Mouse (Mus musculus) hindbrain, embryonic 11.5 days (tissue): Measurements from ENCODE around the gene Etl4. TPM values are rescaled to one million over a fixed set of nuclear protein-coding genes. Genes with fewer than 3 reads are reported as not detected.
"Not testable (repeated sequence)": the region's sequence is repeated elsewhere in the genome, so short reads cannot be mapped to it uniquely, and the experiment has no call there.

Experiments used
- ATAC-seq: fragments of 200-750 bp; cut with Nextera tagmentation; 2 replicates; pipeline ENCODE4 v1.8.0; 2017; ENCODE audit warnings: mild to moderate bottlenecking, moderate TSS enrichment, moderate library complexity; ENCODE audit not compliant: low FRiP score
- DNase-seq: peaks from one replicate; pipeline ENCODE4 v3.0.0-alpha.2; 2015; ENCODE audit warnings: low spot score
- H3K27ac ChIP-seq: fragments of 300-500 bp; sonication (generic); 2 replicates; pipeline ENCODE4 v1.5.1; 2014; ENCODE audit warnings: mild to moderate bottlenecking, low read depth, low read length
- H3K27me3 ChIP-seq: fragments of 300-500 bp; sonication (generic); 2 replicates; pipeline ENCODE4 v1.6.1; 2014; ENCODE audit warnings: mild to moderate bottlenecking, low read length, moderate library complexity, mixed read lengths; ENCODE audit not compliant: control insufficient read depth, insufficient read depth
- H3K36me3 ChIP-seq: fragments of 300-500 bp; sonication (generic); 2 replicates; pipeline ENCODE4 v1.6.1; 2014; ENCODE audit warnings: mild to moderate bottlenecking, low read length, moderate library complexity, mixed read lengths; ENCODE audit not compliant: control insufficient read depth, insufficient read depth
- H3K4me1 ChIP-seq: fragments of 300-500 bp; sonication (generic); replicated peaks from 2 replicates; pipeline ENCODE4 v1.6.1; 2014; ENCODE audit warnings: low read length, mixed read lengths; ENCODE audit not compliant: control insufficient read depth, insufficient read depth
- H3K4me2 ChIP-seq: fragments of 300-500 bp; sonication (generic); replicated peaks from 2 replicates; pipeline ENCODE4 v1.6.1; 2014; ENCODE audit warnings: mild to moderate bottlenecking, low read depth, low read length
- H3K4me3 ChIP-seq: fragments of 300-500 bp; sonication (generic); 2 replicates; pipeline ENCODE4 v1.5.1; 2014; ENCODE audit warnings: low read depth, low read length
- H3K9ac ChIP-seq: fragments of 300-500 bp; sonication (generic); 2 replicates; pipeline ENCODE4 v1.6.1; 2014; ENCODE audit warnings: low read depth, low read length
- H3K9me3 ChIP-seq: fragments of 300-500 bp; sonication (generic); 2 replicates; pipeline ENCODE4 v1.6.1; 2016; ENCODE audit warnings: low read length; ENCODE audit not compliant: control insufficient read depth
- WGBS: fragments of 180-500 bp; shearing (Covaris S2); extraction: QIAGEN DNeasy Blood & Tissue Kit; methylation state at CpG from one replicate; pipeline ENCODE4 v1.1.7; 2014; 5-methylcytosine and 5-hydroxymethylcytosine counted together
- polyA plus RNA-seq: library from polyadenylated mRNA; unstranded; fragments of >200 nt; fragmentation: Nextera tagmentation; extraction: Ambion mirVana; gene quantifications from 2 replicates; pipeline ENCODE4 v1.2.1, GENCODE M21; 2014

The Etl4 gene
- polyA plus RNA-seq, 1 experiment from 2014 or later: 26.2 TPM

DNA sequence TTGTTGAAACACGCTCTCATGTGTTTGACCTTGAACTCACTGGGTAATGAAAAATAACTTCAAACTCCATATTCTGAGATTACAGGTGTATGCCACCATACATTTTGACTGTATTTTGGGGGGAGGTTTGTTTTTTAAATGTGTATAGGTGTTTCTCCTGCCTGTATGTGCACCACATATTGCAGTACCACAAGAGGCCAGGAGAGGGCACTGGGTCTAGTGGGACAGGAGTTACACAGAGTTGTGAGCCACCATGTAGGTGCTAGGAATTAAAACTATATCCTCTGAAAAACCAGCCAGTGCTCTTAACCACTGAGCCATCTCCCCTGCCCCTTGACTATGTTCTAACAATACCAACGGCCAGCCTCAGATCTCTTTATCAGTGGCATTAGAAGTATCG is 766.8 kb downstream of the Etl4 start:
- Histone ChIP-seq H3K27me3 (no peaks in the 10 kb centered on the region), H3K4me1 (no peaks in the 10 kb centered on the region), H3K36me3 (no peaks in the 10 kb centered on the region), H3K4me3 (no peak overlapping the region), H3K4me2 (no peak overlapping the region), H3K9ac (no peak overlapping the region), H3K9me3 (no peaks in the 10 kb centered on the region), H3K27ac (no peak overlapping the region)
- WGBS: 96% methylated on average over 3 of the region's 3 CpGs
- DNase-seq: peak; percentile 13
- no peak for ATAC-seq

DNA sequence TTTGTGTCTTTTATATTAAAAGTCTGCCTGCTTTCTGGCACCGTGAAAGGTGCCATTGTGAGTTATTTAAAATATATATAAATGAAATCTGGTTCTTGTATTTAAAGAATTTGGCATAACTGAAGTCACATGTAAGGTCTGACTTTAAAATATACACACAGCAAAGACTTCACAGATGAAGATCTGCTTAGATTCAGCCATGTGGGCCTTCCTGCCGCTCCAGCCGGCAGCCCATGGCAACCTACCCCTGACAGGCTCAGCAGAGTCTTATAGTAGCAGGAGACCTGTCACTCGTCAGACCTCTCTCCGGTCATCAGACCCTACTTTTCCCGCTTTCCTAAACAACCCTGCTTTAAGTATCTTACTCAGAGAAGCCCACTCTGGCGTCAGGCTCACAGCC is 769.2 kb downstream of the Etl4 start:
- Histone ChIP-seq H3K9me3 (no peaks in the 10 kb centered on the region), H3K4me3 (no peak overlapping the region), H3K27ac (no peak overlapping the region), H3K27me3 (no peaks in the 10 kb centered on the region), H3K4me2 (no peak overlapping the region), H3K9ac (no peak overlapping the region), H3K36me3 (no peaks in the 10 kb centered on the region), H3K4me1 (no peaks in the 10 kb centered on the region)
- no peak for ATAC-seq
- no peak for DNase-seq
- WGBS: 66% methylated on average over 7 of the region's 7 CpGs

DNA sequence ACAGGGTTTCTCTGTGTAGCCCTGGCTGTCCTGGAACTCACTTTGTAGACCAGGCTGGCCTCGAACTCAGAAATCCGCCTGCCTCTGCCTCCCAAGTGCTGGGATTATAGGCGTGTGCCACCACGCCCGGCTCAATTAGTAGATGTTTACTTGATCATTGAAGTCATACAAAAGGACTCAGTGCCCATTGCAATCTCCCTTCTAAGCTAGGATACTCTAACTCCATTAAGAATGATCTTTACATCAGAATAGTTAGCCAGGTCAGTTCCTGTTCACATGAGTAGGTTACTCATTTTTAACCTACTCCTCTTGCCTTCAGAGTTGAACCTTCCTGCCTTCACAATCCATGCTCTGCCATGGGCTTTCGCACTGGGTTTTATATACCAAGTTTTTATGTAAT is 772.6 kb downstream of the Etl4 start:
- 95% methylated on average over 6 of the region's 6 CpGs for WGBS
- not testable (repeated sequence) for DNase-seq, H3K4me2 ChIP-seq

DNA sequence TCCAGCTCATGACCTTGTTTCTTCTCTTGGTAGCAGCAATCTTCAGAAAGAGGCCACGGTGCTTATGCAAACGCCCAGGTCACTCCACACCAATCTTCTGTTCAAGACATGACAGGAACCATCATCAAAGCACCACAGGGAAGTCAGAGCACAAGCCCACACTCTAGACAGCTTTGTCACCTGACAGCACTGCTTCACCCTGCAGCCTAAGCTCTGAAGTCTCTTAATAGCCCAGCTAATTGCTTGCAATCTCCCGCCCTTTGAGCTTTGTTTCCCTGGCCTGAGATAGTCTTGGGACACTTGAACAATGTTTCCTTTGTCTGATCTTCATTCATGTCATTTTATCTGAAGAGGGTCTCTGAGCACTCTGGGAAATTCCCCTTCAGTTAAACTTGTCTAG is 779.8 kb downstream of the Etl4 start:
- Histone ChIP-seq H3K4me2 (no peak overlapping the region), H3K9ac (no peak overlapping the region), H3K9me3 (no peaks in the 10 kb centered on the region), H3K27me3 (no peaks in the 10 kb centered on the region), H3K36me3 (no peaks in the 10 kb centered on the region), H3K4me1 (no peaks in the 10 kb centered on the region), H3K4me3 (no peak overlapping the region), H3K27ac (no peak overlapping the region)
- WGBS: 41% methylated on average over 3 of the region's 3 CpGs
- no peak for DNase-seq
- ATAC-seq: no peak

More for the DNA sequence above, 772.6 kb downstream of the Etl4 start:
- H3K36me3 ChIP-seq, H3K27ac ChIP-seq, H3K4me3 ChIP-seq, H3K4me1 ChIP-seq, ATAC-seq, H3K9ac ChIP-seq, H3K9me3 ChIP-seq, H3K27me3 ChIP-seq: not testable (repeated sequence)

DNA sequence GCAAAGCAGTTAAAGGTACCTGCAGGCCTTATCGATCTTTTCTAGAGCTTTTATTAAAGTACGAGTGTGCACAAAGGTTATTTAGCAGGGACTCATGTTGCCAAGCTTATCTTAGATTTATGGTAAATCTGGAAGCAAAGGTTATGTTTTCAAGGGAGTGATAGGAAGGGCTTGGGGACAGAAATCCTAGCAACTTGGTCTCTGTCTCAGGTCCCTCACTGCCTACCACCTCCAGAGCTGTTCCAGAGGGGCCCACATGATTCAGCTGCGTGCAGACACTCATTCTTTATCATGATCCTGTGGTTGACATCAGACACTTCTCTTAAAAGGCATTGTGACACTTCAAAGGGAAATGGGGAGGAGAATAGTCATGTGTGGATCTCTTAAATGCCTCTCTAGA is 783.3 kb downstream of the Etl4 start:
- no peak for DNase-seq
- Histone ChIP-seq H3K36me3 (no peaks in the 10 kb centered on the region), H3K4me1 (no peaks in the 10 kb centered on the region), H3K9me3 (no peaks in the 10 kb centered on the region), H3K4me2 (no peak overlapping the region), H3K27me3 (no peaks in the 10 kb centered on the region), H3K9ac (no peak overlapping the region), H3K27ac (no peak overlapping the region), H3K4me3 (no peak overlapping the region)
- no peak for ATAC-seq
- 93% methylated on average over 3 of the region's 3 CpGs for WGBS

DNA sequence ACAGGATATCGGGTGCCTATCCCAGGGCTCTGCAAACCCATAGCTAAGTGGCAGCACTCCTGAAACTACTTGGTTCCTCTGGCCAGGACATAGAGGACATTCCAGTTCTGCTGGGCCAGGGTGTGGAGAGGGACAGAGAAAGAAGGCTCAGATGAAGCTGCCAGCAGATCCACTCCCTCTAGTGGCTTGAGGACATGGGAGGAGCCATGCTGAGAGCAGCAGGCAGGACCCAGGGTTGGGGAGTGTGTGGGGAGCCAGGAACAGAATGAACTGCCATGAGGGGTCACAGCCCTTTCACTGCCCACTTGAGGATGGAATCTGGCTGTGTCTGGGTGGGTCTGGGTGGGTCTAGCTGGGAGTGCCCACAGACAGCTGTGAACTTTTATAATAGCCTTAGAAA is 784.2 kb downstream of the Etl4 start:
- H3K36me3 ChIP-seq: no peaks in the 10 kb centered on the region
- no peaks in the 10 kb centered on the region for H3K9me3 ChIP-seq
- WGBS: 78% methylated on average over 1 of the region's 1 CpGs
- no peak overlapping the region for H3K27ac ChIP-seq
- no peak for ATAC-seq
- DNase-seq: no peak
- no peak overlapping the region for H3K9ac ChIP-seq
- no peaks in the 10 kb centered on the region for H3K4me1 ChIP-seq
- H3K4me2 ChIP-seq: no peak overlapping the region
- H3K27me3 ChIP-seq: no peaks in the 10 kb centered on the region
- no peak overlapping the region for H3K4me3 ChIP-seq

DNA sequence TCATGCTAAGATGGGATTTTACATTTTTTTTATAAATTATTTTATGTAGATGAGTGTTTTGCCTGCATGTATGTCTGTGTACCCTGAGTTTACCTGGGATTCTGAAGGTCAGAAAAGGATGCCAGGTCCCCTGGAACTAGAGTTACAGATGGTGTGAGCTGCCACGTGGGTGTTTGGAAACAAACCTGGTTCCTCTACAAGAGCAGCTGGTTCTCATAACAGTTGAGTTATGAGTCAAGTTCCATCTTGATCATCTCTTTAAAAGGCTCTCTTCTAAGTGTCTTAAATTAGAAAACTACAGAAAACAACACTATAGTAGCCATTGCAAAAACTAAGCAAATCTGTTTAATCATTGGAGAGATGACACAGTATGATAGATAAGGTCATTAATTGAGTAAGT is 788.1 kb downstream of the Etl4 start:
- ATAC-seq (no peak), DNase-seq (no peak)
- Histone ChIP-seq H3K4me3 (no peak overlapping the region), H3K36me3 (no peaks in the 10 kb centered on the region), H3K9ac (no peak overlapping the region), H3K9me3 (no peaks in the 10 kb centered on the region), H3K4me2 (no peak overlapping the region), H3K27ac (no peak overlapping the region), H3K27me3 (no peaks in the 10 kb centered on the region), H3K4me1 (no peaks in the 10 kb centered on the region)
- WGBS: 72% methylated on average over 1 of the region's 1 CpGs

DNA sequence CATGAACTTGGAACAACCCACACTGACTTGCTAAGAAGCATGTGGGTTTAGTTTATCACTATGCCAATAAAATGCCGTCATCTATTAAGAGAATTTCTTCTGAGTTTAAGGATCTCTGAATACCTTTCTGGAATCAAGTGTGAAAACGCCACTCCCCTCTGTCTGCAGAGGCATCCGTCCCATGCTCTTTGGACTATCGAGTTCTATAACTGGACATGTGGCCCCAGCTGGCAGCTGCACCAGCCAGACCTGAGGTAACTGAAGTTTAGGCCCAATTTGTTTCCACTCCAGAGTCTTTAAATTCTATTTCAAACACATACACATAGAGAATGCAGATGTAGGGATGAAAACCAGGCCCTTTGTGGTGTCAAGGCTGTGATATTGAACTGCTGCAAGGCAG is 795.5 kb downstream of the Etl4 start:
- Histone ChIP-seq H3K9me3 (no peaks in the 10 kb centered on the region), H3K27me3 (no peaks in the 10 kb centered on the region), H3K4me2 (no peak overlapping the region), H3K4me3 (no peak overlapping the region), H3K9ac (no peak overlapping the region), H3K36me3 (no peaks in the 10 kb centered on the region), H3K27ac (no peak overlapping the region), H3K4me1 (no peaks in the 10 kb centered on the region)
- ATAC-seq (no peak), DNase-seq (no peak)
- WGBS: 90% methylated on average over 4 of the region's 4 CpGs

DNA sequence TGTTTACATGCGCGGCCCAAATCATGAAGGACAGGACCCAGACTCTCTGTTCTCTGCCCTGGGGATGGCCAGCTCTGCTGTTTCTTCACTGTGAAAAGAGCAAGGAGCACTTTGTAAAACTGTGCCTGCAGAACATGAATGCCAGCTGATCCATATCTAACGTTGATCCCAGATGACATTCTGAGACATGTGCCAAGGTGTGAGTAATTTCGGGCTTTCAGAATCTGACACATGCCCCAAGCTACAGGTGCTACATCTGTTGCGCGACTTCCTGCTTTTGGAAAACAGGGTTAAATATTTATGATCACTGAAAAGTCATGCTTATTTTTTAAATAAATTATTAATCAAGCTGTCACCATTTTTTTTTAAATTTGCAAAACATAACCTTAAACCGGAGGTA is 801.0 kb downstream of the Etl4 start:
- Histone ChIP-seq H3K27ac (no peak overlapping the region), H3K9me3 (no peaks in the 10 kb centered on the region), H3K4me2 (no peak overlapping the region), H3K4me3 (no peak overlapping the region), H3K9ac (no peak overlapping the region), H3K36me3 (no peaks in the 10 kb centered on the region), H3K4me1 (no peaks in the 10 kb centered on the region), H3K27me3 (no peaks in the 10 kb centered on the region)
- WGBS: 92% methylated on average over 7 of the region's 7 CpGs
- ATAC-seq: no peak
- no peak for DNase-seq
